Mouse (Mus musculus) hindbrain, embryonic 14.5 days (tissue): Measurements from ENCODE around the gene Pxn. TPM values are rescaled to one million over a fixed set of nuclear protein-coding genes. Genes with fewer than 3 reads are reported as not detected.
"Not testable (repeated sequence)": the region's sequence is repeated elsewhere in the genome, so short reads cannot be mapped to it uniquely, and the experiment has no call there.

Source experiments
- ATAC-seq: fragments of 200-750 bp; cut with Nextera tagmentation; 2 replicates; pipeline ENCODE4 v1.8.0; 2017; ENCODE audit warnings: moderate number of reproducible peaks, mild to moderate bottlenecking, moderate TSS enrichment, moderate library complexity; ENCODE audit not compliant: low FRiP score
- DNase-seq: peaks from one replicate; pipeline ENCODE4 v3.0.0-alpha.2; 2015; ENCODE audit warnings: low spot score
- H3K27ac ChIP-seq: fragments of 300-500 bp; sonication (generic); 2 replicates; pipeline ENCODE4 v1.5.1; 2014; ENCODE audit warnings: mild to moderate bottlenecking, moderate library complexity
- H3K27me3 ChIP-seq: fragments of 300-500 bp; sonication (generic); 2 replicates; pipeline ENCODE4 v1.6.1; 2014; ENCODE audit warnings: mild to moderate bottlenecking, low read length, mixed read lengths; ENCODE audit not compliant: control insufficient read depth, insufficient read depth
- H3K36me3 ChIP-seq: fragments of 300-500 bp; sonication (generic); replicated peaks from 2 replicates; pipeline ENCODE4 v1.6.1; 2014; ENCODE audit not compliant: control insufficient read depth, insufficient read depth
- H3K4me1 ChIP-seq: fragments of 300-500 bp; sonication (generic); replicated peaks from 2 replicates; pipeline ENCODE4 v1.6.1; 2014; ENCODE audit warnings: antibody characterized with exemption, low read length, mixed read lengths; ENCODE audit not compliant: control insufficient read depth, insufficient read depth
- H3K4me2 ChIP-seq: fragments of 300-500 bp; sonication (generic); replicated peaks from 2 replicates; pipeline ENCODE4 v1.6.1; 2014; ENCODE audit warnings: mild to moderate bottlenecking, moderate library complexity
- H3K4me3 ChIP-seq: fragments of 300-500 bp; sonication (generic); replicated peaks from 2 replicates; pipeline ENCODE4 v1.5.1; 2014; ENCODE audit warnings: mild to moderate bottlenecking, low read length
- H3K9ac ChIP-seq: fragments of 300-500 bp; sonication (generic); 2 replicates; pipeline ENCODE4 v1.6.1; 2014
- H3K9me3 ChIP-seq: fragments of 300-500 bp; sonication (generic); 2 replicates; pipeline ENCODE4 v1.6.1; 2016; ENCODE audit warnings: low read length; ENCODE audit not compliant: control insufficient read depth
- WGBS: fragments of 180-500 bp; shearing (Covaris S2); extraction: QIAGEN DNeasy Blood & Tissue Kit; methylation state at CpG from one replicate; pipeline ENCODE4 v1.1.7; 2014; 5-methylcytosine and 5-hydroxymethylcytosine counted together
- polyA plus RNA-seq: library from polyadenylated mRNA; unstranded; fragments of >200 nt; fragmentation: Nextera tagmentation; extraction: Ambion mirVana; gene quantifications from 2 replicates; pipeline ENCODE4 v1.2.1, GENCODE M21; 2014

The Pxn gene
- polyA plus RNA-seq, 1 experiment from 2014 or later = 12.2 TPM

- H3K4me1 ChIP-seq = peaks cover 9% of the 10 kb centered on the region; the same call in 1 of the 2 replicates
- peak overlapping the region; percentile 58 for H3K27ac ChIP-seq
- 0 out of 2 replicates have a peak overlapping the region, but pooled peaks have one; percentile 7 for H3K4me2 ChIP-seq
- H3K36me3 ChIP-seq = no peaks in the 10 kb centered on the region
- H3K9ac ChIP-seq = no peak overlapping the region
- no peaks in the 10 kb centered on the region for H3K27me3 ChIP-seq
- no peaks in the 10 kb centered on the region for H3K9me3 ChIP-seq
- H3K4me3 ChIP-seq = no peak overlapping the region
- DNase-seq (no peak), ATAC-seq (no peak; the same call in 1 of the 2 replicates)
- 70% methylated on average over 20 of the region's 20 CpGs for WGBS
These were observed 8.6 kb downstream of the Pxn start for GRCm38 (mm10) chr5:115514896-115515587.

GRCm38 (mm10) chr5:115516081-115516907, 9.8 kb downstream of the Pxn start:
- no peaks in the 10 kb centered on the region for H3K36me3 ChIP-seq
- WGBS = 77% methylated on average over 32 of the region's 32 CpGs
- H3K4me3 ChIP-seq = no peak overlapping the region
- no peak overlapping the region for H3K4me2 ChIP-seq
- no peak for ATAC-seq
- H3K9ac ChIP-seq = no peak overlapping the region
- H3K27me3 ChIP-seq = no peaks in the 10 kb centered on the region
- H3K27ac ChIP-seq = no peak overlapping the region
- peaks cover 9% of the 10 kb centered on the region; the same call in 1 of the 2 replicates for H3K4me1 ChIP-seq
- no peak for DNase-seq
- no peaks in the 10 kb centered on the region for H3K9me3 ChIP-seq

GRCm38 (mm10) chr5:115516908-115517307, 10.4 kb downstream of the Pxn start:
- Histone ChIP-seq H3K4me2 (no peak overlapping the region), H3K4me1 (peaks cover 9% of the 10 kb centered on the region; the same call in 1 of the 2 replicates), H3K27ac (no peak overlapping the region), H3K9ac (no peak overlapping the region), H3K36me3 (no peaks in the 10 kb centered on the region), H3K4me3 (no peak overlapping the region), H3K9me3 (no peaks in the 10 kb centered on the region), H3K27me3 (no peaks in the 10 kb centered on the region)
- no peak for ATAC-seq
- no peak for DNase-seq
- 85% methylated on average over 7 of the region's 7 CpGs for WGBS

- H3K27ac ChIP-seq = no peak overlapping the region
- no peaks in the 10 kb centered on the region for H3K36me3 ChIP-seq
- no peak overlapping the region for H3K9ac ChIP-seq
- ATAC-seq (no peak), DNase-seq (no peak)
- H3K9me3 ChIP-seq = no peaks in the 10 kb centered on the region
- no peaks in the 10 kb centered on the region for H3K27me3 ChIP-seq
- WGBS = 93% methylated on average over 9 of the region's 9 CpGs
- H3K4me3 ChIP-seq = no peak overlapping the region
- H3K4me1 ChIP-seq = peaks cover 9% of the 10 kb centered on the region; the same call in 1 of the 2 replicates
- no peak overlapping the region for H3K4me2 ChIP-seq
These were observed 11.0 kb downstream of the Pxn start for GRCm38 (mm10) chr5:115517501-115517900.

- not testable (repeated sequence) for H3K4me3 ChIP-seq, ATAC-seq, H3K4me1 ChIP-seq, H3K9me3 ChIP-seq, H3K36me3 ChIP-seq, H3K4me2 ChIP-seq, DNase-seq, H3K27ac ChIP-seq, H3K9ac ChIP-seq, H3K27me3 ChIP-seq
- WGBS = 99% methylated on average over 6 of the region's 8 CpGs
These were observed 11.7 kb downstream of the Pxn start for GRCm38 (mm10) chr5:115518214-115518613.

GRCm38 (mm10) chr5:115520325-115520869, 13.9 kb downstream of the Pxn start:
- DNase-seq (no peak), ATAC-seq (no peak)
- Histone ChIP-seq H3K9ac (no peak overlapping the region), H3K27ac (no peak overlapping the region), H3K36me3 (no peaks in the 10 kb centered on the region), H3K27me3 (no peaks in the 10 kb centered on the region), H3K4me3 (no peak overlapping the region), H3K4me2 (no peak overlapping the region), H3K4me1 (0 out of 2 replicates have a peak, but pooled peaks cover 9% of the 10 kb centered on the region), H3K9me3 (no peaks in the 10 kb centered on the region)
- WGBS = 80% methylated on average over 21 of the region's 21 CpGs

GRCm38 (mm10) chr5:115521553-115522461, 15.3 kb downstream of the Pxn start:
- Histone ChIP-seq H3K9ac (no peak overlapping the region), H3K4me3 (no peak overlapping the region), H3K36me3 (no peaks in the 10 kb centered on the region), H3K27ac (peak overlapping the region; percentile 20; the same call in 1 of the 2 replicates), H3K27me3 (no peaks in the 10 kb centered on the region), H3K9me3 (no peaks in the 10 kb centered on the region), H3K4me2 (no peak overlapping the region), H3K4me1 (0 out of 2 replicates have a peak, but pooled peaks cover 9% of the 10 kb centered on the region)
- DNase-seq = no peak
- 72% methylated on average over 20 of the region's 21 CpGs for WGBS
- no peak for ATAC-seq

- H3K27ac ChIP-seq = peak overlapping the region; percentile 20; the same call in 1 of the 2 replicates
- WGBS = 85% methylated on average over 4 of the region's 4 CpGs
- no peak for ATAC-seq
- H3K27me3 ChIP-seq = no peaks in the 10 kb centered on the region
- no peaks in the 10 kb centered on the region for H3K9me3 ChIP-seq
- H3K4me1 ChIP-seq = 0 out of 2 replicates have a peak, but pooled peaks cover 9% of the 10 kb centered on the region
- no peak overlapping the region for H3K4me2 ChIP-seq
- H3K36me3 ChIP-seq = no peaks in the 10 kb centered on the region
- DNase-seq = no peak
- no peak overlapping the region for H3K9ac ChIP-seq
- H3K4me3 ChIP-seq = no peak overlapping the region
These were observed 16.1 kb downstream of the Pxn start for GRCm38 (mm10) chr5:115522531-115522930.
